In genomic region chr2:163640493-163640892, GRCm38 (mm10) we compare ENCODE assay signal across 12 mouse cellular contexts. TPM values are rescaled to one million over a fixed set of nuclear protein-coding genes. Genes with fewer than 3 reads are reported as not detected.
DNase-seq lines count a peak whose midpoint lies in the region; ATAC-seq and TF ChIP-seq lines count a peak whose summit lies in the region.
"Had no signal": no experiment of that assay in that cellular context is flagged by ENCODE, and none has a peak within 500 bp of the region (broad histone marks: within the 10 kb centered on the region; RNA-seq: fewer than 3 reads in every experiment).

No protein-coding gene starts in this region.

- H3K4me1 ChIP-seq in heart, embryonic 12.5 days (replicated peaks) = peaks cover 62% of the 10 kb centered on the region
- peaks cover 80% of the 10 kb centered on the region for H3K4me1 ChIP-seq in megakaryocyte, embryonic 14.5 days
- peaks cover 60% of the 10 kb centered on the region for H3K4me1 ChIP-seq in heart, embryonic 16.5 days (ENCODE audit: control insufficient read depth, insufficient read depth, low read length)
- H3K4me1 ChIP-seq in stomach, embryonic 16.5 days (ENCODE audit: control insufficient read depth, insufficient read depth, low read length) = peaks cover 22% of the 10 kb centered on the region
- peaks cover 11% of the 10 kb centered on the region; the same call in 1 of the 2 replicates for H3K4me1 ChIP-seq in forebrain, postnatal 0 days (ENCODE audit: insufficient read depth)
- peaks cover 25% of the 10 kb centered on the region for H3K4me1 ChIP-seq in hindbrain, embryonic 14.5 days (replicated peaks; ENCODE audit: control insufficient read depth, insufficient read depth, low read length)

- H3K27ac ChIP-seq in heart, embryonic 12.5 days (ENCODE audit: poor library complexity, severe bottlenecking) = no peak overlapping the region
- H3K27ac ChIP-seq in heart, embryonic 16.5 days (ENCODE audit: low read length) = peak overlapping the region; percentile 23; the same call in 1 of the 2 replicates
- 0 out of 2 replicates have a peak overlapping the region, but pooled peaks have one; percentile 4 for H3K27ac ChIP-seq in stomach, embryonic 16.5 days (ENCODE audit: low read length)
- H3K27ac ChIP-seq in forebrain, postnatal 0 days (ENCODE audit: low read depth, low read length) = no peak overlapping the region
- no peak overlapping the region for H3K27ac ChIP-seq in hindbrain, embryonic 14.5 days
- H3K27ac ChIP-seq: limb, embryonic 15.5 days had no signal

- no peak for TF ChIP-seq CTCF in forebrain, postnatal 0 days (IDR thresholded peaks at IDR 0.05; ENCODE audit: low read depth)

- H3K9ac ChIP-seq in heart, embryonic 12.5 days = no peak overlapping the region
- no peak overlapping the region for H3K9ac ChIP-seq in heart, embryonic 16.5 days (ENCODE audit: low read length)
- no peak overlapping the region for H3K9ac ChIP-seq in stomach, embryonic 16.5 days (ENCODE audit: low read length)
- no peak overlapping the region for H3K9ac ChIP-seq in forebrain, postnatal 0 days
- H3K9ac ChIP-seq in hindbrain, embryonic 14.5 days = no peak overlapping the region
- H3K9ac ChIP-seq: limb, embryonic 15.5 days had no signal

- H3K36me3 ChIP-seq in heart, embryonic 12.5 days = peaks cover 14% of the 10 kb centered on the region
- H3K36me3 ChIP-seq in megakaryocyte, embryonic 14.5 days (replicated peaks; ENCODE audit: low read length) = peaks cover 59% of the 10 kb centered on the region
- peaks cover 8% of the 10 kb centered on the region for H3K36me3 ChIP-seq in heart, embryonic 16.5 days (ENCODE audit: control insufficient read depth, insufficient read depth)
- H3K36me3 ChIP-seq in stomach, embryonic 16.5 days (ENCODE audit: control insufficient read depth, insufficient read depth, low read length) = no peaks in the 10 kb centered on the region; the same call in 1 of the 2 replicates
- peaks cover 2% of the 10 kb centered on the region for H3K36me3 ChIP-seq in forebrain, postnatal 0 days (ENCODE audit: insufficient read depth)
- peaks cover 32% of the 10 kb centered on the region for H3K36me3 ChIP-seq in hindbrain, embryonic 14.5 days (replicated peaks; ENCODE audit: control insufficient read depth, insufficient read depth)

- no peaks in the 10 kb centered on the region for H3K27me3 ChIP-seq in heart, embryonic 12.5 days (replicated peaks)
- H3K27me3 ChIP-seq in megakaryocyte, embryonic 14.5 days (replicated peaks) = no peaks in the 10 kb centered on the region
- H3K27me3 ChIP-seq in heart, embryonic 16.5 days (ENCODE audit: control insufficient read depth, insufficient read depth, low read length) = no peaks in the 10 kb centered on the region
- H3K27me3 ChIP-seq in stomach, embryonic 16.5 days (ENCODE audit: control insufficient read depth, insufficient read depth, low read length) = no peaks in the 10 kb centered on the region
- H3K27me3 ChIP-seq in forebrain, postnatal 0 days (ENCODE audit: insufficient read depth, low read length) = no peaks in the 10 kb centered on the region
- H3K27me3 ChIP-seq in hindbrain, embryonic 14.5 days (ENCODE audit: control insufficient read depth, insufficient read depth, low read length) = no peaks in the 10 kb centered on the region
- H3K27me3 ChIP-seq: limb, embryonic 15.5 days had no signal

- peak overlapping the region; percentile 19; the same call in 1 of the 2 replicates for H3K4me2 ChIP-seq in heart, embryonic 12.5 days
- H3K4me2 ChIP-seq in heart, embryonic 16.5 days (ENCODE audit: low read depth, low read length) = peak overlapping the region; percentile 7; the same call in 1 of the 2 replicates
- no peak overlapping the region for H3K4me2 ChIP-seq in stomach, embryonic 16.5 days (ENCODE audit: low read depth, low read length)
- no peak overlapping the region for H3K4me2 ChIP-seq in forebrain, postnatal 0 days (ENCODE audit: low read depth)
- H3K4me2 ChIP-seq in hindbrain, embryonic 14.5 days (replicated peaks) = no peak overlapping the region
- H3K4me2 ChIP-seq: limb, embryonic 15.5 days had no signal

- H3K4me3 ChIP-seq in heart, embryonic 12.5 days = no peak overlapping the region
- peak overlapping the region; percentile 80 for H3K4me3 ChIP-seq in megakaryocyte, embryonic 14.5 days (replicated peaks)
- no peak overlapping the region for H3K4me3 ChIP-seq in heart, embryonic 16.5 days (ENCODE audit: low read length)
- no peak overlapping the region for H3K4me3 ChIP-seq in stomach, embryonic 16.5 days (replicated peaks; ENCODE audit: low read length)
- H3K4me3 ChIP-seq in forebrain, postnatal 0 days (ENCODE audit: low read depth, low read length) = no peak overlapping the region
- H3K4me3 ChIP-seq in hindbrain, embryonic 14.5 days (replicated peaks; ENCODE audit: low read length) = no peak overlapping the region
- H3K4me3 ChIP-seq: limb, embryonic 15.5 days had no signal

- no peak for ATAC-seq in heart, embryonic 12.5 days (ENCODE audit: insufficient number of reproducible peaks, low FRiP score)
- ATAC-seq in megakaryocyte, adult 5-6 weeks (ENCODE audit: poor library complexity, severe bottlenecking) = no peak
- ATAC-seq in heart, embryonic 16.5 days (replicated peaks; ENCODE audit: extremely low read depth, insufficient read depth, low FRiP score) = no peak
- ATAC-seq in stomach, embryonic 16.5 days (ENCODE audit: insufficient read depth, low FRiP score) = no peak
- no peak for ATAC-seq in forebrain, postnatal 0 days
- ATAC-seq in hindbrain, embryonic 14.5 days (ENCODE audit: low FRiP score) = no peak
- ATAC-seq: activated CD4-positive, CD25-positive, alpha-beta regulatory T cell, adult 4 months had no signal

- WGBS in heart, embryonic 12.5 days = 76% methylated on average over 3 of the region's 3 CpGs
- 76% methylated on average over 3 of the region's 3 CpGs for WGBS in heart, embryonic 16.5 days
- 78% methylated on average over 3 of the region's 3 CpGs for WGBS in stomach, embryonic 16.5 days
- WGBS in forebrain, postnatal 0 days = 55% methylated on average over 3 of the region's 3 CpGs
- 84% methylated on average over 3 of the region's 3 CpGs for WGBS in hindbrain, embryonic 14.5 days

- no peak for DNase-seq in heart, adult 8-10 months (ENCODE audit: low spot score)
- no peak for DNase-seq in forebrain, postnatal 0 days
- DNase-seq in hindbrain, embryonic 14.5 days (ENCODE audit: low spot score) = no peak
- DNase-seq: layer of hippocampus, adult 9-11 months; midbrain, embryonic 14.5 days had no signal

- H3K9me3 ChIP-seq in heart, embryonic 12.5 days (replicated peaks) = no peaks in the 10 kb centered on the region
- no peaks in the 10 kb centered on the region for H3K9me3 ChIP-seq in megakaryocyte, embryonic 14.5 days
- no peaks in the 10 kb centered on the region for H3K9me3 ChIP-seq in heart, embryonic 16.5 days (replicated peaks; ENCODE audit: control insufficient read depth, low read length)
- no peaks in the 10 kb centered on the region for H3K9me3 ChIP-seq in stomach, embryonic 16.5 days (replicated peaks; ENCODE audit: control insufficient read depth, low read length)
- H3K9me3 ChIP-seq in forebrain, postnatal 0 days (ENCODE audit: low read length) = no peaks in the 10 kb centered on the region
- no peaks in the 10 kb centered on the region for H3K9me3 ChIP-seq in hindbrain, embryonic 14.5 days (ENCODE audit: control insufficient read depth, low read length)
- H3K9me3 ChIP-seq: limb, embryonic 15.5 days had no signal

RNA-seq across cellular contexts. Expression of gene Serinc3, which starts 4.4 kb away (rescaled TPM):
- polyA plus RNA-seq in heart, embryonic 12.5 days (2016; fragmentation: Nextera tagmentation; extraction: Ambion mirVana) = 67.7 and 76.7 TPM in 2 replicates
- 100 to 1,000 TPM; 272 to 302 (median 297) TPM for total RNA-seq in heart, adult 8-10 months (2022)
- polyA plus RNA-seq in megakaryocyte, embryonic 14.5 days (2012; ENCODE audit: insufficient read depth, low replicate concordance) = 8.6 and 31.2 TPM in 2 replicates
- total RNA-seq in megakaryocyte, adult 5-6 weeks (2015) = 797 and 809 TPM in 2 replicates
- 623 and 641 TPM in 2 replicates for total RNA-seq in megakaryocyte, adult 5-6 weeks (2017)
- polyA plus RNA-seq in heart, embryonic 16.5 days (2015; fragmentation: Nextera tagmentation; extraction: Ambion mirVana) = 56.1 and 71.3 TPM in 2 replicates
- 59.2 and 62.2 TPM in 2 replicates for polyA plus RNA-seq in stomach, embryonic 16.5 days (2015; fragmentation: Nextera tagmentation; extraction: Ambion mirVana)
- total RNA-seq in forebrain, postnatal 0 days (2014; rRNA removed) = 81.9 and 98.2 TPM in 2 replicates
- 26.4 and 31.7 TPM in 2 replicates for polyA plus RNA-seq in forebrain, postnatal 0 days (2015; fragmentation: Nextera tagmentation; extraction: Ambion mirVana)
- polyA plus RNA-seq in hindbrain, embryonic 14.5 days (2014; fragmentation: Nextera tagmentation; extraction: Ambion mirVana) = 42.1 and 45.1 TPM in 2 replicates

RNA-seq across cellular contexts. Expression of gene Pkig, which starts 17.7 kb away (rescaled TPM):
- polyA plus RNA-seq in heart, embryonic 12.5 days (2016; fragmentation: Nextera tagmentation; extraction: Ambion mirVana) = 233 and 241 TPM in 2 replicates
- 100 to 1,000 TPM; 214 to 247 (median 224) TPM for total RNA-seq in heart, adult 8-10 months (2022)
- 348 and 581 TPM in 2 replicates for polyA plus RNA-seq in megakaryocyte, embryonic 14.5 days (2012; ENCODE audit: insufficient read depth, low replicate concordance)
- total RNA-seq in megakaryocyte, adult 5-6 weeks (2015) = 47.7 and 50.9 TPM in 2 replicates
- total RNA-seq in megakaryocyte, adult 5-6 weeks (2017) = 36.8 and 55.2 TPM in 2 replicates
- polyA plus RNA-seq in heart, embryonic 16.5 days (2015; fragmentation: Nextera tagmentation; extraction: Ambion mirVana) = 374 and 420 TPM in 2 replicates
- 91.2 and 107 TPM in 2 replicates for polyA plus RNA-seq in stomach, embryonic 16.5 days (2015; fragmentation: Nextera tagmentation; extraction: Ambion mirVana)
- total RNA-seq in forebrain, postnatal 0 days (2014; rRNA removed) = 114 and 138 TPM in 2 replicates
- polyA plus RNA-seq in forebrain, postnatal 0 days (2015; fragmentation: Nextera tagmentation; extraction: Ambion mirVana) = 211 and 214 TPM in 2 replicates
- 107 and 117 TPM in 2 replicates for polyA plus RNA-seq in hindbrain, embryonic 14.5 days (2014; fragmentation: Nextera tagmentation; extraction: Ambion mirVana)

RNA-seq across cellular contexts. Expression of gene Ttpal, which starts 38.4 kb away (rescaled TPM):
- polyA plus RNA-seq in heart, embryonic 12.5 days (2016; fragmentation: Nextera tagmentation; extraction: Ambion mirVana) = 26.9 and 27.8 TPM in 2 replicates
- total RNA-seq in heart, adult 8-10 months (2022) = 10 to 100 TPM in 2 of 4 experiments, 1 to 10 TPM in 2; 7.4 to 15.0 (median 11.4) TPM
- polyA plus RNA-seq in megakaryocyte, embryonic 14.5 days (2012; ENCODE audit: insufficient read depth, low replicate concordance) = 5.6 and 12.6 TPM in 2 replicates
- 12.6 and 16.6 TPM in 2 replicates for total RNA-seq in megakaryocyte, adult 5-6 weeks (2015)
- 8.8 and 14.4 TPM in 2 replicates for total RNA-seq in megakaryocyte, adult 5-6 weeks (2017)
- polyA plus RNA-seq in heart, embryonic 16.5 days (2015; fragmentation: Nextera tagmentation; extraction: Ambion mirVana) = 18.6 and 19.0 TPM in 2 replicates
- polyA plus RNA-seq in stomach, embryonic 16.5 days (2015; fragmentation: Nextera tagmentation; extraction: Ambion mirVana) = 31.4 and 33.3 TPM in 2 replicates
- total RNA-seq in forebrain, postnatal 0 days (2014; rRNA removed) = 80.6 and 89.2 TPM in 2 replicates
- polyA plus RNA-seq in forebrain, postnatal 0 days (2015; fragmentation: Nextera tagmentation; extraction: Ambion mirVana) = 23.5 and 32.1 TPM in 2 replicates
- polyA plus RNA-seq in hindbrain, embryonic 14.5 days (2014; fragmentation: Nextera tagmentation; extraction: Ambion mirVana) = 51.6 and 53.5 TPM in 2 replicates

Comparison
In these comparisons a context has a peak if more than half of its experiments do, and no peak if none do; other contexts are left out.
1. H3K27ac ChIP-seq: peak in heart, embryonic 16.5 days (single experiment) and stomach, embryonic 16.5 days (single experiment); none in heart, embryonic 12.5 days (single experiment), forebrain, postnatal 0 days (single experiment) and hindbrain, embryonic 14.5 days (single experiment).
2. H3K4me2 ChIP-seq: peak in heart, embryonic 12.5 days (single experiment) and heart, embryonic 16.5 days (single experiment); none in stomach, embryonic 16.5 days (single experiment), forebrain, postnatal 0 days (single experiment) and hindbrain, embryonic 14.5 days (single experiment).